Mouse (Mus musculus) kidney, adult 11 months (tissue): ENCODE measurements around the gene Zbed6.

Experiments used
- DNase-seq: peaks from one replicate; pipeline ENCODE4 v3.0.0; 2022

The Zbed6 gene

DNA sequence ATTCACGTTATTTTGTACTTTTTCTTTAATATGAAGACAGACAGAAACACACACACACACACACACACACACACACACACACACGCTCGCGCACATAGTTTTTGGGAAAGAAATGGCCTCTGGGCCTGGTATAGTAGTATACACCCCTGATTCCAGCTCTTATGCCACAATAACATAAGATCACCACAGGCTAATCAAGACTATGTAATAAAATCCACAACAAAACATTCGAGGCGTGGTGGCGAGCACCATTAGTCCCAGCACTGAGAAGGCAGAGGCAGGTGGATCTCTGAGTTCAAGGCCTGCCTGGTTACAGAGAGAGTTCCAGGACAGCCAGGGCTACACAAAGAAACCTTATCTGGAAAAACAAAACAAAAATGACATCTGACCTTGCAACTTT lies 2.3 kb upstream of the Zbed6 start:
- DNase-seq = no peak

DNA sequence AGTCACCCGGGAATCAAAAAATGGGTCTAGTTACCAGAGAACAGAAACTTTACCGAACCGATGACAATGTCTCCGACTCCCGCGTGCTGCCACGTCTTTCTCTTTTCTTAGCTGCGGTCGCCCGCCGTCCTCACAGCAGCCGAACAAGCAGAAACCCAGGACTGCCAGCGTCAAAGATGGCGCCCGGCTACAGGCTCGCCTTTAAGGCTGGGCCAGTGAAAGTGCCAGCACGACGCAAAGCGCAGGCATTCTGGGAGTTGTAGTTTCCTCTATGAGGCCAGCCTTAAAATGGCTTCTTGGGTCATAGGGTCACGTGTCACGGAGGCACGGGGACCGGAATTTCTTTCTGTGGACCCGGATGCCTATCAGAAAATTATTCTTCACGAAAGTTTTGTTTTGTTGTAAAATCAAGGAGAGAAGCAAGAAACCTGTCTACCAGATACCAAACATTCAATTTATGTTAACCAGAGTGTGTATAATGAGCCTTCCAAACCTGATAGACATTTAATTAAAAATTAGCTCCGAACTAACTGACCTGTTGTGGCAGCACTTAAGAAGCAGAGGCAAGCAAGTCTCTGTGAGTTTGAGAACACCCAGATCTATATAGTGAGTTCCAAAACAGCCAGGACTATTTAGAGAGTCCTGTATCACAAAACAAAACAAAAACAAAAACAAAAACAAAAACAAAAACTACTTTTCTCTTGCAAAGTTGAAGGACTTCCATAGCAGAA lies 683 bp upstream of the Zbed6 start, which contains the start of gene Gm38394:
Gm38394 (minus strand) TSS at position 116 of the 731 bp plus-strand sequence.
- DNase-seq = peak; percentile 95

DNA sequence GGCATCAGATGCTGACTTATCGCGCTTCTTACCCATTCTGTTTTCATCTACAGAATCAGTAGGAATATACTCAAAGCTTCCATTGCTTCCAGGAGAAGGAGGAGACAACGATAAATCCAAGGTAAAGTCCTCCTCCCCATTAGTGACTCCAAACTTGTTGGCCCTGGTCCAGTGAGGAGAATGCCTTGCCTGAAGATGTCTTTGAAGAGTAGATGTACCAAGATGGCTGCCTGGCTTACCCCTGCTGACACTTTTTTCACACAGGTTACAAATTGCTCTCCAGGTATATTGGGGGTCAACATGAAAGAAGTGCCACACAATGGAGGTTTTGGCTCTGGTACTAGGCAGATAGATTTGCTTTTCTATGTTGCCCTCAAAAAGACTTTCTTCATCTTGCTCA lies 1.8 kb downstream of the Zbed6 start:
- DNase-seq = no peak

DNA sequence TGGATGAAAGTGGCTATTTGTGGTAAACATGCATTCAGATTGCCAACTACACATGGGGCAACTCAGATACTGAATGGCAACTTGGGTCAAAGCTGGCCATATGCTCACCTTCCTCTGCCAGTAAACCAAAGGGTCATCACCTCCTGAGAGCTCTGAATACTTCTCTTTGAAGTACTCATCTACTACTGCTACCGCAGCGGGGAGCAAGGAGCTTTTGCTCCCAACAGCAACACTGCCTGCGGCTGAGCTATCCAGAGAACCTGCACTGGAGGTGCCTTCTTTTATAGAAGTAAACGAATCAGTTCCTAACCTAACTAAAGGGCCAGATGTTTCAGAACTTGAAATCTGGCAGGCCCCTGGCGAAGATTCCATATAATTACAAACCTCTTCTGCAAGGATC lies 3.9 kb downstream of the Zbed6 start:
- no peak for DNase-seq

DNA sequence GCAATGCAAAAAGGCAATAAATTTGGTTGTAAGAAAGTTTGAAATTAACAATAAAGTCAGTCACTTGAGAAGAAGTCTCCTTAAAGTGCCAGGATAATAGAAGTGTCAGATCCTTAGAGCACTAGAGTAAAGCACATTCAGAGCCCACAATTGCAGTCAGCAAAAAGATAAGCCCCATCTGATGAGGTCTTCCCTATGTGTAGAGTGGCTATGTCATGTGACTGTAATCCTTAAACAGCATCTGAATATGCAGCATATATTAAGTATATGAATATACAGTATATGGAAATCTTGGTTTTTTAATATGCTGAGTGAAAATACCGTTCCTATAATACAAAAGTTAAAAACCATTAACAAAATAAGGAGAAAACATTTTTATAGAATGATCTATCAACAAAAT lies 7.7 kb downstream of the Zbed6 start:
- DNase-seq = no peak

DNA sequence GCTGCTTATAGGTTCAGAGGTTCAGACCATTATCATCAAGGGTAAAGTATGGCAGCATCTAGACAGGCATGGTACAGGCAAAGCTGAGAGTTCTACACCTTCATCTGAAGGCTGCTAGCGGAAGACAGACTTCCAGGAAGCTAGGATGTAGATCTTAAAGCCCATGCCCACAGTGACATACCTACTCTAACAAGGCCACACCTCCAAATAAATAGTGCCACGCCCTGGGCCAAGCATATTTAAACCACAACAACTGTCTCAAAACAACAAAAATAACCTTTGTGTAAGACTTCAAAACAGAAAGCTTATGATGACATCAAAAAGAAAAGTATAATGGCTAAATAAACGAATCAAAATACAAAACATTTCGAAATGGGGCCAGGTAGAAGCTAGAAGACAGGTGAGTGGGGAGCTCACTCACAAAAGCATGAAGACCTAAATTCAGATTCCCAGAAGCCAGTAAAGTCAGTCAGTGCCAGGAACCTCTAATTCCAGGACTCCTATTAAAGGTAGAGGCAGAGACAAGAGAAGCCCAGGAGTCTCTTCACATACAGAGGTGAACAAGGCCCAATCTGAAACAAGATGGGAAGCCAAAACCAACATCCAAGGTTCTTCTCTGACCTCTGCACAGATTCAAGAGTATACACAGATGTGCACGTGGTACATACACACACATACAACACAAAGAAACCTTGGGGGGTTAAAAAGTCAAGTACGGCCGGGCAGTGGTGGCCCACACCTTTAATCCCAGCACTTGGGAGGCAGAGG lies 10.2 kb downstream of the Zbed6 start:
- no peak for DNase-seq

DNA sequence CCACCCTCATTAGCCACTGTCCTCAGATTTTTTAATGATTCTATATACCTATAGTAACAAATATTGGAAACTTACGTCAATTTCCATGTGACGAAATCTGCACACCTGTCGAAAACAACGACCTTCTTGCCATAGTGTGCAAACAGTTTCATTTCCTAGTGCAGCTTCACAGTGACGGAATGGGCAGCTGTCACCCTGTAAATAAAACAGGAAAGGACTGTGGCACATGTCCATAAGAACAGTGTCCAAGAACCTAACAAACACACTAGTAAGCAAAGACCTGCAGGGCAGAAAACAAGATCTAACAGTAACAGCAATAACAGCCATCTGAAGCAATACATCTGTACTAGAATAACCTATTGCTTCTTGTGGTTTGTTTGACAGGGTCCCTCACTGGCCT lies 15.0 kb downstream of the Zbed6 start:
- DNase-seq = no peak

DNA sequence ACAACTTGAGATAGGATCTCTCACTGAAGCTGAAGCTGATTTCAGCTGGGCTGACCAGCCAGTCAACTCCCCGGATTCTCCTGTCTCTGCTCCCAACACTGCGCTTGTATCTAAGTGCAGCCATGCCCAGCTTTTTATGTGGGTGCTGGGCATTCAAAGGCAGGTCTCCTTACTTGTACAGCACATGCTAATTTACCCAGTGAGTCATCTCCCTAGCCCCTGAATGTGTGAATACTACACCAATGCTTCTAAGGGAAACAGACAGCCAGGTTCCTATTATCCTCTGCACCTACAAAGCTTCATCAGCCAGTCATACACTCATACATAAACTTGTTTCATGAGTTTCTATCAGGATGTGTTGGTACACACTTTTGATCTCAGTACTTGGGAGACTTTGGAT lies 19.5 kb downstream of the Zbed6 start:
- DNase-seq = no peak

DNA sequence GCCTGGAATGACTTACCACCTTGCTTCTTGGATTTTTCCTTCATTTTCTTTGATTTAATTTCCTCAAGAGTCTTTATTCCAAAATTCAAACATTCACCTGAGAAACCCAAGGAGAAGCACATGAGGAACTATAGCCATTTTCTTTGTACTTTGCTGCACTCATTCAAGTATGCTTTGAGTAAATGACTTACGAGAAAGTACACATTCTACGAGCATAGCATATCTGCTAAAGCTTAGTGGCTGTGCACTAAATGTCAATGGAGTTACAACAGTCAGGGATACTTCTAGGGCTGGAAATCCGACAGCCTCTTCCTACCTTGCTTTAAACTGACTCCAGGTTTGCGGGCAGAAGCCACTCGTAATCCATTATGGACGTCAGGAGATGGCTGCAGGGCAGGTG lies 22.2 kb downstream of the Zbed6 start:
- DNase-seq = no peak

DNA sequence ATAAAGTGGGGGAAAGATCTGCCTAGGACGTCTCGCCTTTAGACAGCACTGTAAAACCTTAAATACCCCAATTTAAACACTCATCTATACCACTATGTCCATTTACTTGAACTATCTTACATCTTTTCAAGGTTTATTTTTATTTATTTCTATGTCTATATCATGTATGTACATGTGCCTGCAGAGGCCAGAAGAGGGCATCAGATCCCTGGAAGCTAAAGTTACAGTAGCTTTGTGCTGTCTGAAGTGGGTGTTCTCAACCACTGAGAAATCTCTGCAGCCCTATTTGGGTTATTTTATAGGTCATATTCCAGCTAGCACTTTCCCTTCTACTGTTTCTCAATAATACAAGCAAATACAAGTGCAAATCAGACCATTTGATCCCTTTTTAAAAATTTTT lies 28.5 kb downstream of the Zbed6 start:
- no peak for DNase-seq

DNA sequence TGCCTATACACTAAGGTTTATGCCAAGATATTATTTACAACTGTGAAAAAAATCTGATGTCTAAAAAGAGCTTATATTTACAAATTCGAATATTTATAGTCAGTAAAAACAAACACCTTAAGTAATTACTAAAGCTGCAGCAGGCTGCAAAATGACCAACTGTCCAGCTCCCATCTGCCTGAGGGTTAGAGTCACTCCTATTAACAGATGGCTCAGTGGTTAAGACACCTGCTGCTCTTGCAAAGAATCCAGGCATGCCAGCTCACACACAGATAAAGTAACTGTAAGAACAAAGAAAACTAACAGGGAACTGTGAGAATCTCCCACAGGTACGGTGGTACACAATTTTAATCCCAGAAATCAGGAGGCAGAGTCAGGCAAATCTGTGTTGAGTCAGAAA lies 35.6 kb downstream of the Zbed6 start:
- DNase-seq = no peak

DNA sequence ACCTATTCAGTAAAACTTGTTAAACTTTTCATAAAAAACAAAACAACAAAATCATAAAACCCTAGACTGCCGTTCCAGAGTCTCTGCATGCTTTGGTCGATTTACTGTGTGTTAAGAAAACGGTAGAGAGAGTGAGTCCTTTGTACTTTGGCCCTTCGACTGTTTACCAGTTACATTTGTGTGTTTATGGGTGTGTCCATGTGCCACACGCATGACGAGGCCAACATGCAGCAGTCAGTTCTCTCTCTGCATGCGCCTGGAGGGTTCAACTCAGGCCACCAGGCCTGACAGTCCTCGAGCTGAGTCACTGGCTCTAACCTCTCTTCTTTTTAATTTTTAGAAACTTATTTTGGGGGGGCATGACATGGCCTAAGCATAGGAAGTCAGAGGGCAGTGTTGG lies 42.4 kb downstream of the Zbed6 start:
- DNase-seq = no peak

DNA sequence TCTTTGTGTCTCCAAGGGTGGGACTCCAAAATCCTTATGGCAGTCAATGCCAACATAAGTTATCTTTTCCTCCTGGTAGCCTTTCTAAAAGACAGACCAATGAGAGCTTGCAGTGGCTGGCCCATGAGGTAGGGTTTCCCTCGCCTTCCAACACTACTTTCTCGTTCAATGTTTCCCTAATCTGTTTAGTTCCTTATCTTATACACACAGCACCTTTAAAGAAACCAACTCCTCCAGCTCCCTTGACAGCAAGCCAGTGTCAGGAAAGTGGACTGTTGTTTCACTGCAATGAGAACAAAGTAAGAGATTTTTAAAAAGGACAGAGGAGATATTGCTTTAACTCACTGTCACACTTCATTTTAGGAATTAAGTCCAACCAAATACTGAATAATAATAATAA lies 42.8 kb downstream of the Zbed6 start:
- no peak for DNase-seq

DNA sequence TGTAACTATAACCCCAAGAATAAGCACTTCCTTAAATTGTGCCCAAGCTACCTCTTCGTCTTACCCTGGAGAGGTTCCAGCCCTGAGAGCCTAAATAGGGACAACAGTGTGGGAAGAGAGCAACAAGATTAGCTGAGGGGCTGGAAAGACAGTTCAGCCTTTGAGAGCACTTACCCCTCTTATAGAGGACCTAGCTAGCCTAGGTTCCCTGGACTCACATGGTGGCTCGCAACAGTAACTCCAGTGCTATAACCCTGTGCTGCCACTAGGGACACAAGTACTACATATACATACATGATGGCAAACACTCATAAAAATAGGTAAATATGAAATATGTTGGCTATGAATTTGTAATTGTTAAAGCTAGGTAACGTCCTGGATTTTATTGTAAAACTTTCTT lies 46.9 kb downstream of the Zbed6 start:
- DNase-seq = no peak

DNA sequence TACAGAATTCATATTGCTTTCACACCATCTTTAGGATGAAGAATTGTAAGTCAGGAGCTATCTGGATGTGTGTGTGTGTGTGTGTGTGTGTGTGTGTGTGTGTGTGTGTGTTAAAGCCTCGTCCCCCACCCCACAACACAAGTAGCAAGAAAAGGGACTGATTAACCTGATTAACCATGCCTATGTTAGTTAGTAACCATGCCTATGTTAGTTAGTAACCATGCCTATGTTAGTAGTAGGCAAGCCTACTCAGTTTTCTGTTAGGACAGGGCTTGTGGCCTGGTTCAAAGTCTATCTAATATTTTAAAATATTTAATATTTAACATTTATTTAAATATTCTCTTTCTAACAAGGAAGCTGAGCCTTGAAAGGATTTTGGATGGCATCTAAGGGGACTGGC lies 49.2 kb downstream of the Zbed6 start:
- DNase-seq = no peak

DNA sequence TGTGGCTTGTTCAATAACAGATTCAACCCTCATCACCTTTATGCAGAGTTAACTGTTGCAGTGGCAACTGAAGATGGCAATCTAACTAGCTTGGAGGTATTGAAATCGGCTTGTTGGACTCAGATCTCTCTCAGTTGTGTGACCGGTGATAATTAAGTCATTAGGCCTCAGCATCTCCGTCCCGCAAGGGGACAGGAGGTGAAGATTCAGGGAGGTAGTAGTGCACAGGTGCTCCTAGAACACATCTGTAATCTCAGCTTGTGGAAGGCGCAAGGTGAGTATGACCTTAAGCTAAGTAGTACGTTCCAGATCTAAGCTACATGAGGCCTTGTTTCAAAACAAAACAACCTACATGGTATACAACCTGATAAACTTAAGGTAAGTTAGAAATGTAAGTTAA lies 50.1 kb downstream of the Zbed6 start:
- no peak for DNase-seq

DNA sequence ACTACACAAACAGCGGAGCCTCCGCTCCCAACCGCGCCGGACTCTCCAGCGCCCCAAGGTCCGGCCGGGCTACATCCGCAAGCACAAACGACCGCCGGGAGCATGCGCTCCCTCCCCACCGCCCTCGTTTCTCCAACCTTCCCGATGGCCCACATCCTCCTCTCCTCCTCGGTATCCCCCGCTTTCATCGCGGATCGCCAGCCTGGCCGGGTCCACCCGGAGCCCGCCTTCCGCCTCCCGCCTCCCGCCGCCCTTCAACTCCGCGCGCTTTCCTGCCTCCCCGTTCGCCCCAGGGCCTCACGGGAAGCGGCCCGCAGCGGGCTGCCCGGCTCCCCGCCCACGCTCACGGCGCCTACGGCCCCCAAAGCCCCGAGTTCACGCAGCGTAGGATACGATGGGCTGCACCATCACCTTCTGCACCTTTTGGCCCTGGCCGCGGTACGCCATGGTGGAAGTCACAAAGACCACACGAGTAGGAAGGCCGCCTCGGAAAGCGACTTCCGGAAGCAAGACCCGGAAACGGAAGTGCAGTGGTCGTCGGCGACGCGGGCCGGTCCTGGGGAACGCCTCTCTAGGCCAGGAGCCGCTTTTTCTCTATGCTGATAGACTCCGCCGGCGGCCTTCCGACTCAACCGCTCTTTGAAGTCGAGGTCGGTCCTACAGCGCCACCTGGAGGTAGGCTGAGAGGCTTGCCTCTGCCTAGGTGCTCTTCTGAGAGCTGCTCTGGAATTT lies 50.7 kb downstream of the Zbed6 start, which contains the start of gene Snrpe:
Snrpe (minus strand) TSS at position 521 of the 732 bp plus-strand sequence.
- peak; percentile 93 for DNase-seq
